In the genomic region with DNA sequence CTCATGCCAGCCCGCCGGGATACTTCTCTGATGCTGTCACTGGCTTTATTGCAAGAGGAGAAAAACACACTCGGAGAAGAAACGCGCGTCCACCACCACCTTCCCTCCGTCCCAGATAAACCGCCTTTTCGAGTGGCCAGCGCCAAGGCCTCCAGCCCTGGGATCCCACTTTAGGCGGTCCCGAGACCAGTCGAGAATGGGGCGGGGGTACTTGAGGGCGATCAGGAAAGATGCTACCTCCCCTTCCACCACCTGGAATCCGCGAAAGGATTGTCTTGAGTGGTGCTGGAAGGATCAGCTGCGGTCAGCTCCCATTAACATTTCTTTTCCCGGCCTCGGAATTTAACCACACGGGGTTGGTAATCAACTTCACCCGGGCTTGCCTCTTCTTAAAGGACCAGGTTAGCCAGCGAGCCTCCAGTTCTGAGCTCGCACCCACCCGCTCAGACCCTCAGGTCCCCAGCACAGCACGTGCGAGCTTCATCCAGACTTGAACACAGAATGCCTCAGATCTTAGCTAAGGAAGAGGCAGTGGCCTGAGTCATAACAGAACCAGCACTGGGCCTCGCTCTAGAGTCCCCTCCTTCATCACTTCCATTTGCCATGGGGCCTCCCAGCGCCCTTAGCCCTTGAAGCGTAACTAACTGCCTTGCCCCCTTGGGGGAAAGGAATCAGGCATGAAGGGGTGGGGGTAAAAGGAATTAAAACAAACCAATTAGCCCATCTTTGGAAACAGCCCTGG, we compare ENCODE assay signal across 8 mouse cellular contexts.
DNase-seq lines count a peak whose midpoint lies in the region; ATAC-seq and TF ChIP-seq lines count a peak whose summit lies in the region.

No protein-coding gene starts in this region.

- H3K27me3 ChIP-seq in kidney, adult 2 months (replicated peaks; ENCODE audit: control insufficient read depth, insufficient read depth, low read length): no peaks in the 10 kb centered on the region
- H3K27me3 ChIP-seq in midbrain, embryonic 12.5 days: peaks cover 71% of the 10 kb centered on the region

- WGBS in kidney, adult 2 months: 16% methylated on average over 30 of the region's 30 CpGs
- WGBS in midbrain, embryonic 12.5 days: 1% methylated on average over 30 of the region's 30 CpGs

- no peak for TF ChIP-seq CTCF in embryonic fibroblast, embryonic 13.5 days (IDR thresholded peaks at IDR 0.05; ENCODE audit: borderline replicate concordance, insufficient read depth, low read length)
- TF ChIP-seq CTCF in kidney, adult 2 months (conservative IDR thresholded peaks at IDR 0.05; ENCODE audit: insufficient read depth, insufficient read length, low read depth, low read length): no peak

- no peak for TF ChIP-seq POLR2A in embryonic fibroblast, embryonic 13.5 days (IDR thresholded peaks at IDR 0.05; ENCODE audit: low read depth, low read length)
- no peak for TF ChIP-seq POLR2A in kidney, adult 2 months (IDR thresholded peaks at IDR 0.05; ENCODE audit: low read depth, low read length)

- no peaks in the 10 kb centered on the region for H3K9me3 ChIP-seq in midbrain, embryonic 12.5 days

- DNase-seq in embryo, embryonic 10 days (ENCODE audit: low spot score): peak; percentile 28
- no peak for DNase-seq in embryo, embryonic 11 days
- DNase-seq in kidney, adult 2 months: peak; percentile 41
- DNase-seq in cerebellum, postnatal 10 days: no peak
- DNase-seq in left cerebral cortex, adult 18-20 months (ENCODE audit: low spot score in 2 of 2): no peak
- DNase-seq in spleen, postnatal 14 days (ENCODE audit: low spot score in 2 of 2): no peak

- peak overlapping the region; percentile 63 for H3K4me3 ChIP-seq in embryonic fibroblast, embryonic 13.5 days (ENCODE audit: insufficient read depth, low read length)
- H3K4me3 ChIP-seq in kidney, adult 2 months (ENCODE audit: insufficient read depth, low read depth, low read length): peak overlapping the region; percentile 68; the same call in 1 of the 2 replicates
- peak overlapping the region; percentile 73 for H3K4me3 ChIP-seq in midbrain, embryonic 12.5 days

- peak overlapping the region; percentile 64 for H3K9ac ChIP-seq in midbrain, embryonic 12.5 days (replicated peaks)

- peak overlapping the region; percentile 97 for H3K4me2 ChIP-seq in midbrain, embryonic 12.5 days (replicated peaks)

- peak; percentile 29; the same call in 1 of the 2 replicates for ATAC-seq in midbrain, embryonic 12.5 days (ENCODE audit: low FRiP score, low read depth)

- no peak overlapping the region for H3K27ac ChIP-seq in embryonic fibroblast, embryonic 13.5 days (ENCODE audit: insufficient read depth, low read length)
- H3K27ac ChIP-seq in kidney, adult 2 months (ENCODE audit: insufficient read depth, low read depth, low read length): peak overlapping the region; percentile 94
- H3K27ac ChIP-seq in midbrain, embryonic 12.5 days (replicated peaks): 0 out of 2 replicates have a peak overlapping the region, but pooled peaks have one; percentile 30

- H3K4me1 ChIP-seq in embryonic fibroblast, embryonic 13.5 days (ENCODE audit: control insufficient read depth, insufficient read depth, low read length): no peaks in the 10 kb centered on the region
- peaks cover 5% of the 10 kb centered on the region; the same call in 1 of the 2 replicates for H3K4me1 ChIP-seq in kidney, adult 2 months (ENCODE audit: control insufficient read depth, insufficient read depth, low read length)
- H3K4me1 ChIP-seq in midbrain, embryonic 12.5 days: peaks cover 29% of the 10 kb centered on the region

- H3K36me3 ChIP-seq in kidney, adult 2 months (ENCODE audit: control insufficient read depth, insufficient read depth, low read length): no peaks in the 10 kb centered on the region
- H3K36me3 ChIP-seq in midbrain, embryonic 12.5 days: no peaks in the 10 kb centered on the region

Comparison
In these comparisons a context has a peak if more than half of its experiments do, and no peak if none do; other contexts are left out.
1. DNase-seq: peak in embryo, embryonic 10 days (single experiment) and kidney, adult 2 months (single experiment); none in embryo, embryonic 11 days (single experiment), cerebellum, postnatal 10 days (0 of 2), left cerebral cortex, adult 18-20 months (0 of 2) and spleen, postnatal 14 days (0 of 2).
2. Peak in every context shown above with its lines, with median percentiles within 50 percentile points of each other: H3K4me3 ChIP-seq.